Mouse (Mus musculus) embryonic facial prominence, embryonic 12.5 days (tissue): ENCODE results near the gene Hpca. TPM values are rescaled to one million over a fixed set of nuclear protein-coding genes. Genes with fewer than 3 reads are reported as not detected.

Experiments
- ATAC-seq: fragments of 200-750 bp; cut with Nextera tagmentation; 2 replicates; pipeline ENCODE4 v1.8.0; 2017; ENCODE audit not compliant: insufficient number of reproducible peaks, insufficient read depth, low FRiP score, low TSS enrichment
- H3K27ac ChIP-seq: fragments of 300-500 bp; sonication (generic); 2 replicates; pipeline ENCODE4 v1.5.1; 2016; ENCODE audit warnings: mild to moderate bottlenecking
- H3K27me3 ChIP-seq: fragments of 300-500 bp; sonication (generic); 2 replicates; pipeline ENCODE4 v1.6.1; 2016; ENCODE audit warnings: mild to moderate bottlenecking, moderate library complexity
- H3K36me3 ChIP-seq: fragments of 300-500 bp; sonication (generic); 2 replicates; pipeline ENCODE4 v1.6.1; 2016; ENCODE audit warnings: mild to moderate bottlenecking
- H3K4me1 ChIP-seq: fragments of 300-500 bp; sonication (generic); 2 replicates; pipeline ENCODE4 v1.6.1; 2016
- H3K4me2 ChIP-seq: fragments of 300-500 bp; sonication (generic); replicated peaks from 2 replicates; pipeline ENCODE4 v1.6.1; 2016; ENCODE audit warnings: mild to moderate bottlenecking, moderate library complexity
- H3K4me3 ChIP-seq: fragments of 300-500 bp; sonication (generic); 2 replicates; pipeline ENCODE4 v1.5.1; 2016; ENCODE audit warnings: mild to moderate bottlenecking
- H3K9ac ChIP-seq: fragments of 300-500 bp; sonication (generic); 2 replicates; pipeline ENCODE4 v1.6.1; 2016; ENCODE audit warnings: mild to moderate bottlenecking, moderate library complexity
- H3K9me3 ChIP-seq: fragments of 300-500 bp; sonication (generic); 2 replicates; pipeline ENCODE4 v1.6.1; 2016; ENCODE audit warnings: mild to moderate bottlenecking, moderate library complexity
- WGBS: fragments of 180-500 bp; shearing (Covaris S2); methylation state at CpG from one replicate; pipeline ENCODE4 v1.1.7; 2016; 5-methylcytosine and 5-hydroxymethylcytosine counted together
- polyA plus RNA-seq: library from polyadenylated mRNA; unstranded; fragments of >200 nt; fragmentation: Nextera tagmentation; extraction: Ambion mirVana; gene quantifications from 2 replicates; pipeline ENCODE4 v1.2.1, GENCODE M21; 2016

The Hpca gene
- polyA plus RNA-seq, 1 experiment from 2014 or later, result 4.7 TPM

GRCm38 (mm10) chr4:129102133-129102829, 19.6 kb downstream of the Hpca start:
- Histone ChIP-seq H3K27me3 (peaks cover 42% of the 10 kb centered on the region), H3K4me1 (peaks cover 16% of the 10 kb centered on the region), H3K27ac (no peak overlapping the region), H3K9ac (no peak overlapping the region), H3K4me3 (no peak overlapping the region), H3K36me3 (no peaks in the 10 kb centered on the region), H3K4me2 (no peak overlapping the region), H3K9me3 (no peaks in the 10 kb centered on the region)
- no peak for ATAC-seq
- WGBS, result 78% methylated on average over 14 of the region's 14 CpGs

- WGBS, result 83% methylated on average over 7 of the region's 7 CpGs
- no peak for ATAC-seq
Observed at GRCm38 (mm10) chr4:129097006-129097405, 24.8 kb downstream of the Hpca start.

GRCm38 (mm10) chr4:129095276-129095675, 26.6 kb downstream of the Hpca start:
- H3K9me3 ChIP-seq, result no peaks in the 10 kb centered on the region
- no peak overlapping the region for H3K9ac ChIP-seq
- H3K27me3 ChIP-seq, result peaks cover 10% of the 10 kb centered on the region; the same call in 1 of the 2 replicates
- no peak overlapping the region for H3K27ac ChIP-seq
- H3K4me2 ChIP-seq, result no peak overlapping the region
- no peak for ATAC-seq
- H3K36me3 ChIP-seq, result no peaks in the 10 kb centered on the region
- no peak overlapping the region for H3K4me3 ChIP-seq
- no peaks in the 10 kb centered on the region for H3K4me1 ChIP-seq
- WGBS, result 31% methylated on average over 15 of the region's 15 CpGs

More at GRCm38 (mm10) chr4:129097006-129097405, 24.8 kb downstream of the Hpca start:
- no peak overlapping the region for H3K4me3 ChIP-seq
- H3K4me2 ChIP-seq, result no peak overlapping the region
- no peak overlapping the region for H3K9ac ChIP-seq
- no peaks in the 10 kb centered on the region for H3K9me3 ChIP-seq
- no peak overlapping the region for H3K27ac ChIP-seq
- no peaks in the 10 kb centered on the region for H3K36me3 ChIP-seq
- H3K27me3 ChIP-seq, result peaks cover 10% of the 10 kb centered on the region; the same call in 1 of the 2 replicates
- no peaks in the 10 kb centered on the region for H3K4me1 ChIP-seq

GRCm38 (mm10) chr4:129087850-129088249, 34.0 kb downstream of the Hpca start:
- Histone ChIP-seq H3K4me2 (no peak overlapping the region), H3K36me3 (peaks cover 6% of the 10 kb centered on the region), H3K4me3 (no peak overlapping the region), H3K9me3 (no peaks in the 10 kb centered on the region), H3K27me3 (no peaks in the 10 kb centered on the region), H3K4me1 (no peaks in the 10 kb centered on the region), H3K27ac (no peak overlapping the region), H3K9ac (no peak overlapping the region)
- WGBS, result 53% methylated on average over 5 of the region's 5 CpGs
- ATAC-seq, result no peak

- no peak for ATAC-seq
- Histone ChIP-seq H3K9me3 (no peaks in the 10 kb centered on the region), H3K4me3 (no peak overlapping the region), H3K4me2 (no peak overlapping the region), H3K27me3 (no peaks in the 10 kb centered on the region), H3K27ac (no peak overlapping the region), H3K9ac (no peak overlapping the region), H3K4me1 (no peaks in the 10 kb centered on the region), H3K36me3 (peaks cover 16% of the 10 kb centered on the region)
- WGBS, result 25% methylated on average over 8 of the region's 8 CpGs
Observed at GRCm38 (mm10) chr4:129086078-129086477, 35.8 kb downstream of the Hpca start.

GRCm38 (mm10) chr4:129084896-129085295, 36.9 kb downstream of the Hpca start:
- ATAC-seq, result no peak
- Histone ChIP-seq H3K4me3 (no peak overlapping the region), H3K27ac (no peak overlapping the region), H3K4me2 (no peak overlapping the region), H3K9me3 (no peaks in the 10 kb centered on the region), H3K27me3 (no peaks in the 10 kb centered on the region), H3K4me1 (no peaks in the 10 kb centered on the region), H3K9ac (no peak overlapping the region), H3K36me3 (peaks cover 27% of the 10 kb centered on the region)
- WGBS, result 86% methylated on average over 9 of the region's 9 CpGs

- H3K9ac ChIP-seq, result no peak overlapping the region
- no peaks in the 10 kb centered on the region for H3K27me3 ChIP-seq
- H3K9me3 ChIP-seq, result no peaks in the 10 kb centered on the region
- H3K4me1 ChIP-seq, result no peaks in the 10 kb centered on the region
- no peak overlapping the region for H3K4me3 ChIP-seq
- 46% methylated on average over 10 of the region's 10 CpGs for WGBS
- no peak overlapping the region for H3K27ac ChIP-seq
- H3K4me2 ChIP-seq, result no peak overlapping the region
- ATAC-seq, result no peak
- H3K36me3 ChIP-seq, result peaks cover 50% of the 10 kb centered on the region
Observed at GRCm38 (mm10) chr4:129082379-129083115, 39.3 kb downstream of the Hpca start.

- peaks cover 56% of the 10 kb centered on the region for H3K36me3 ChIP-seq
- H3K27ac ChIP-seq, result no peak overlapping the region
- H3K27me3 ChIP-seq, result no peaks in the 10 kb centered on the region
- no peak overlapping the region for H3K4me2 ChIP-seq
- no peak overlapping the region for H3K9ac ChIP-seq
- H3K9me3 ChIP-seq, result no peaks in the 10 kb centered on the region
- H3K4me1 ChIP-seq, result no peaks in the 10 kb centered on the region
- WGBS, result 78% methylated on average over 3 of the region's 3 CpGs
- H3K4me3 ChIP-seq, result no peak overlapping the region
- ATAC-seq, result no peak
Observed at GRCm38 (mm10) chr4:129081939-129082338, 39.9 kb downstream of the Hpca start.

- no peak overlapping the region for H3K4me3 ChIP-seq
- no peak overlapping the region for H3K4me2 ChIP-seq
- H3K9me3 ChIP-seq, result no peaks in the 10 kb centered on the region
- no peak overlapping the region for H3K27ac ChIP-seq
- no peaks in the 10 kb centered on the region for H3K27me3 ChIP-seq
- WGBS, result 85% methylated on average over 6 of the region's 6 CpGs
- ATAC-seq, result no peak
- H3K36me3 ChIP-seq, result peaks cover 61% of the 10 kb centered on the region
- no peaks in the 10 kb centered on the region for H3K4me1 ChIP-seq
- no peak overlapping the region for H3K9ac ChIP-seq
Observed at GRCm38 (mm10) chr4:129081512-129081911, 40.3 kb downstream of the Hpca start.

- no peak for ATAC-seq
- 85% methylated on average over 7 of the region's 7 CpGs for WGBS
- Histone ChIP-seq H3K27ac (no peak overlapping the region), H3K9me3 (no peaks in the 10 kb centered on the region), H3K36me3 (peaks cover 65% of the 10 kb centered on the region), H3K4me2 (no peak overlapping the region), H3K4me3 (no peak overlapping the region), H3K4me1 (no peaks in the 10 kb centered on the region), H3K27me3 (no peaks in the 10 kb centered on the region), H3K9ac (no peak overlapping the region)
Observed at GRCm38 (mm10) chr4:129081041-129081440, 40.8 kb downstream of the Hpca start.

GRCm38 (mm10) chr4:129079126-129079525, 42.7 kb downstream of the Hpca start:
- H3K36me3 ChIP-seq, result peaks cover 83% of the 10 kb centered on the region
- 98% methylated on average over 9 of the region's 9 CpGs for WGBS
- no peaks in the 10 kb centered on the region for H3K9me3 ChIP-seq
- H3K4me2 ChIP-seq, result no peak overlapping the region
- no peak overlapping the region for H3K27ac ChIP-seq
- ATAC-seq, result no peak
- H3K4me1 ChIP-seq, result no peaks in the 10 kb centered on the region
- no peak overlapping the region for H3K9ac ChIP-seq
- H3K27me3 ChIP-seq, result no peaks in the 10 kb centered on the region
- H3K4me3 ChIP-seq, result no peak overlapping the region

- H3K27me3 ChIP-seq, result no peaks in the 10 kb centered on the region
- no peak for ATAC-seq
- no peaks in the 10 kb centered on the region for H3K9me3 ChIP-seq
- H3K27ac ChIP-seq, result no peak overlapping the region
- WGBS, result 97% methylated on average over 4 of the region's 4 CpGs
- H3K9ac ChIP-seq, result no peak overlapping the region
- peaks cover 5% of the 10 kb centered on the region; the same call in 1 of the 2 replicates for H3K4me1 ChIP-seq
- H3K36me3 ChIP-seq, result peaks cover 5% of the 10 kb centered on the region; the same call in 1 of the 2 replicates
- no peak overlapping the region for H3K4me2 ChIP-seq
- no peak overlapping the region for H3K4me3 ChIP-seq
Observed at GRCm38 (mm10) chr4:129068848-129069247, 53.0 kb downstream of the Hpca start.
